Mouse (Mus musculus): ENCODE measurements around the gene Pomc. TPM values are rescaled to one million over a fixed set of nuclear protein-coding genes. Genes with fewer than 3 reads are reported as not detected.

Gene Pomc
- polyA plus RNA-seq, 1 experiment from 2014 or later, result 9.3 TPM

- H3K27ac ChIP-seq, result no peak overlapping the region
- peaks cover 61% of the 10 kb centered on the region for H3K36me3 ChIP-seq
- H3K9ac ChIP-seq (replicated peaks), result no peak overlapping the region; the same call in 1 of the 2 replicates
- peaks cover 12% of the 10 kb centered on the region for H3K4me1 ChIP-seq (replicated peaks)
- H3K27me3 ChIP-seq, result peaks cover 5% of the 10 kb centered on the region; the same call in 1 of the 2 replicates
- peak overlapping the region; percentile 71 for H3K4me2 ChIP-seq (replicated peaks)
- H3K4me3 ChIP-seq (replicated peaks), result peak overlapping the region; percentile 38
- WGBS, result 64% methylated on average over 1 of the region's 1 CpGs
- no peaks in the 10 kb centered on the region for H3K9me3 ChIP-seq
- no peak for ATAC-seq
These were observed 26.2 kb downstream of the Pomc start for GRCm38 (mm10) chr12:3980991-3981349.

DNA sequence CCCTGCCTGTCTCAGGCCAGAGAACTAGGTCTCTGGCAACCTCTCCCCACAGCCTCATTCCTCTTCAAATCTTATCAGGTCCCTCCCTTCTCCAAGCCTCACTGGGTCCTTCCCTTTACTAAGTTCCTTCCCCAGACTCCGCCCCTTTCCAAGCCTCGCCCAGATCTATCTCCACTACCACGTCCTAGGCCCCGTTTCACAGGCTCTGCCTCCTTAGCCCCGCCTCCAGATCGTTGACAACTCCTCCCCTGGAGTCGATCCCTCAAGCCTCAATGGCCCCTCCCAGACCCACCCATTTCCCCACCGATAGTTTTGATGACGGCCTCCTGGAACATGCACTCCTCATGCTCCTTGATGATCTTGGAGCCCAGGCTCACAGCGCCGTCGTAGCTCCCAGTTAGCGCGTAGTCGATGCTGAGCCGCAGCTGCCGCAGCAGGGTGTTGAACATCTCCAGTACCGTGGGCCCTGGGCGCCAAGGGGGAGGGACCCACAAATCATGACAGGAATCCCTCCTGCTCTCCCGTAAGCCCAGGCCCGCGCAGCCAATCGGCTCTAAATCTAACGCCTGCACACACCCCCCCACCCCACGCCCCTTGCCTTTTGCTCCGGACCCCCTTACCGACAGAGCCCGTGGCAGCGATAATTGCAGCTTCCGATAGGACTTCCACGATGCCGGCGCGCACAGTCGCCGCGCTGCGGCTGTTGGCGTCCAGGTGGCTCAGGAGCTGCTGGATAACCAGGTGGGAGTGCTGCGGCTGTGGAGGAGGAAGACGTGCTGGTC lies 26.8 kb downstream of the Pomc start:
- H3K4me1 ChIP-seq (replicated peaks), result peaks cover 12% of the 10 kb centered on the region
- H3K9ac ChIP-seq (replicated peaks), result peak overlapping the region; percentile 59
- no peak overlapping the region for H3K27ac ChIP-seq
- under 1% methylated on average over 35 of the region's 41 CpGs for WGBS
- H3K36me3 ChIP-seq, result peaks cover 55% of the 10 kb centered on the region
- H3K4me2 ChIP-seq (replicated peaks), result peak overlapping the region; percentile 71
- no peaks in the 10 kb centered on the region for H3K9me3 ChIP-seq
- H3K4me3 ChIP-seq (replicated peaks), result peak overlapping the region; percentile 38
- peaks cover 5% of the 10 kb centered on the region; the same call in 1 of the 2 replicates for H3K27me3 ChIP-seq
- peak; percentile 84 for ATAC-seq

DNA sequence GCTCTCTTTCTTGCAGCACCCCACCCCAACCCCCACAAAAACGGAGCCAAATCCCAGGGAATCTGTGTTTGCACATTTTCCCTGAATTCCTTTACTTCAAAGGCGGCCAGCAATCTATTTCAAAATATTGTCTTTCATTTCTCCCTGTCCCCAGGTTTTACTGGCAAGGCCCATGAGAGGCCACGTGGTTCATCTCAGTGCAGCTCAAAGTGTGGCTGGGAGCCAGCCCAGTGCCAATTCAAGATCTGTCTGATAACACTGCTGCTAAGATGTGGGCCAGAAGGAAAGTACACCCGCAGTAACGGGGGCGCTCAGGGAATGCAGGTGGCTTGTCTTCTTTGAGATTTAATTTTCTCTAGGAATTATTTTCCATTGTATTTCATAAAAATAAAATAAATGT lies 27.5 kb downstream of the Pomc start:
- H3K36me3 ChIP-seq, result peaks cover 48% of the 10 kb centered on the region
- WGBS, result 21% methylated on average over 6 of the region's 6 CpGs
- H3K9ac ChIP-seq (replicated peaks), result peak overlapping the region; percentile 59; the same call in 1 of the 2 replicates
- H3K27ac ChIP-seq, result no peak overlapping the region
- no peaks in the 10 kb centered on the region for H3K9me3 ChIP-seq
- peaks cover 12% of the 10 kb centered on the region for H3K4me1 ChIP-seq (replicated peaks)
- H3K4me3 ChIP-seq (replicated peaks), result peak overlapping the region; percentile 38
- no peak for ATAC-seq
- peak overlapping the region; percentile 71 for H3K4me2 ChIP-seq (replicated peaks)
- H3K27me3 ChIP-seq, result peaks cover 5% of the 10 kb centered on the region; the same call in 1 of the 2 replicates

GRCm38 (mm10) chr12:3983736-3984135 lies 29.0 kb downstream of the Pomc start:
- H3K4me3 ChIP-seq (replicated peaks), result no peak overlapping the region
- H3K27me3 ChIP-seq, result peaks cover 5% of the 10 kb centered on the region; the same call in 1 of the 2 replicates
- no peak overlapping the region for H3K4me2 ChIP-seq (replicated peaks)
- ATAC-seq, result no peak
- 0% methylated on average over 1 of the region's 1 CpGs for WGBS
- no peak overlapping the region for H3K27ac ChIP-seq
- H3K9ac ChIP-seq (replicated peaks), result no peak overlapping the region
- peaks cover 12% of the 10 kb centered on the region for H3K4me1 ChIP-seq (replicated peaks)
- peaks cover 33% of the 10 kb centered on the region for H3K36me3 ChIP-seq
- no peaks in the 10 kb centered on the region for H3K9me3 ChIP-seq

GRCm38 (mm10) chr12:3984446-3984845 lies 29.7 kb downstream of the Pomc start:
- Histone ChIP-seq H3K4me2 (replicated peaks) (no peak overlapping the region), H3K9me3 (no peaks in the 10 kb centered on the region), H3K9ac (replicated peaks) (no peak overlapping the region), H3K27me3 (peaks cover 5% of the 10 kb centered on the region; the same call in 1 of the 2 replicates), H3K27ac (no peak overlapping the region), H3K36me3 (peaks cover 30% of the 10 kb centered on the region), H3K4me3 (replicated peaks) (no peak overlapping the region), H3K4me1 (replicated peaks) (peaks cover 12% of the 10 kb centered on the region)
- WGBS, result 83% methylated on average over 9 of the region's 9 CpGs
- no peak for ATAC-seq

GRCm38 (mm10) chr12:3989943-3990342 lies 35.2 kb downstream of the Pomc start:
- WGBS, result 51% methylated on average over 2 of the region's 2 CpGs
- Histone ChIP-seq H3K4me3 (replicated peaks) (no peak overlapping the region), H3K4me2 (replicated peaks) (no peak overlapping the region), H3K36me3 (peaks cover 31% of the 10 kb centered on the region), H3K27ac (peak overlapping the region; percentile 58; the same call in 1 of the 2 replicates), H3K27me3 (no peaks in the 10 kb centered on the region), H3K4me1 (replicated peaks) (peaks cover 15% of the 10 kb centered on the region), H3K9me3 (no peaks in the 10 kb centered on the region), H3K9ac (replicated peaks) (no peak overlapping the region)
- ATAC-seq, result no peak

GRCm38 (mm10) chr12:3991047-3991446 lies 36.3 kb downstream of the Pomc start:
- no peak overlapping the region for H3K9ac ChIP-seq (replicated peaks)
- 83% methylated on average over 3 of the region's 3 CpGs for WGBS
- ATAC-seq, result no peak
- H3K4me1 ChIP-seq (replicated peaks), result peaks cover 15% of the 10 kb centered on the region
- peaks cover 30% of the 10 kb centered on the region for H3K36me3 ChIP-seq
- H3K9me3 ChIP-seq, result no peaks in the 10 kb centered on the region
- no peaks in the 10 kb centered on the region for H3K27me3 ChIP-seq
- no peak overlapping the region for H3K4me2 ChIP-seq (replicated peaks)
- H3K27ac ChIP-seq, result no peak overlapping the region
- no peak overlapping the region for H3K4me3 ChIP-seq (replicated peaks)

DNA sequence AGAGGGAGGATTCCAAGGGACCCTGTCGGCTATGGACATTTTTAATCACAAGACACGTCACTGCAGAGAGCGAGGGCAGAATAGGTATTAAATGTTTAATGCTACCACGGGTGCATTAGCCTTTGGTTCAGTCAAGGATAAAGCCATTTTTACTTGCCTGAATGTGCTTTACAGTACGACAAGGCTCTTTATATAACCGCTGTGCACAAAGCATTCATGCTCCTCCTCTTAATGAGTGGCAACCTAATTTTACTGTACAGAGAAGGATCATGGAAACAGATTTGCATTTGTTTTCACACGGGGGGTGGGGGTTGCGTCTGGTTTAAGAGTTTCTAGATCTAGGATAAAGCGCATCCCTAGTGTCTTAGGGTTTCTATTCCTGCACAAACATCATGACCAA lies 42.0 kb downstream of the Pomc start:
- Histone ChIP-seq H3K9me3 (no peaks in the 10 kb centered on the region), H3K27me3 (no peaks in the 10 kb centered on the region), H3K4me3 (replicated peaks) (no peak overlapping the region), H3K9ac (replicated peaks) (no peak overlapping the region), H3K36me3 (peaks cover 44% of the 10 kb centered on the region), H3K4me1 (replicated peaks) (no peaks in the 10 kb centered on the region), H3K27ac (no peak overlapping the region), H3K4me2 (replicated peaks) (no peak overlapping the region)
- ATAC-seq, result no peak
- 83% methylated on average over 9 of the region's 9 CpGs for WGBS

GRCm38 (mm10) chr12:4000406-4000805 lies 45.7 kb downstream of the Pomc start:
- H3K4me1 ChIP-seq (replicated peaks), result peaks cover 4% of the 10 kb centered on the region

GRCm38 (mm10) chr12:4004648-4005047 lies 49.9 kb downstream of the Pomc start:
- ATAC-seq, result no peak
- H3K36me3 ChIP-seq, result peaks cover 6% of the 10 kb centered on the region; the same call in 1 of the 2 replicates
- H3K9me3 ChIP-seq, result no peaks in the 10 kb centered on the region
- WGBS, result 7% methylated on average over 6 of the region's 6 CpGs
- no peak overlapping the region for H3K4me3 ChIP-seq (replicated peaks)
- H3K27ac ChIP-seq, result no peak overlapping the region
- H3K27me3 ChIP-seq, result no peaks in the 10 kb centered on the region
- peaks cover 39% of the 10 kb centered on the region for H3K4me1 ChIP-seq (replicated peaks)
- H3K9ac ChIP-seq (replicated peaks), result no peak overlapping the region
- no peak overlapping the region for H3K4me2 ChIP-seq (replicated peaks)

More at GRCm38 (mm10) chr12:4000406-4000805, 45.7 kb downstream of the Pomc start:
- Histone ChIP-seq H3K4me2 (replicated peaks) (no peak overlapping the region), H3K27me3 (no peaks in the 10 kb centered on the region), H3K9ac (replicated peaks) (no peak overlapping the region), H3K36me3 (peaks cover 25% of the 10 kb centered on the region), H3K9me3 (no peaks in the 10 kb centered on the region), H3K27ac (no peak overlapping the region), H3K4me3 (replicated peaks) (no peak overlapping the region)
- ATAC-seq, result no peak
- WGBS, result 96% methylated on average over 5 of the region's 5 CpGs

DNA sequence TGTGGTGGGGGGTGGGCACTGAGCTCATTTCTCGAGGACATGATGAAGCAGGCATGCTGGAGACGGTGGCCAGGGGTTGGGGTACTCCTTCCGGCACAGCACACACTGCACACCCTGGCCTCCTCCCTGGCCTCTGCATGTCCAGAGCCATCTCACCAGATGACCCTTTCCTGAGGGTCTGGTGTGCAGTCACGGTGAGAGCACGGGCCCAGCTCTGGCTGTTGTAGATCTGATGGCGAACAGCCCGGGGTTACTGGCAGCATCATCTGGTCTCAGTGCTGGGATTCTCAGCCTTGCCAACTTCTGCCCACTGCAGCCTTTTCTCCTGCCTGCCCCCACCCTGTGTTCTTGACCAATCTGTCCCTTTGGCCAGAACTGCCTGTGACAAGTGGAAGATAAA lies 51.3 kb downstream of the Pomc start:
- H3K4me2 ChIP-seq (replicated peaks), result no peak overlapping the region
- no peaks in the 10 kb centered on the region for H3K27me3 ChIP-seq
- H3K4me3 ChIP-seq (replicated peaks), result no peak overlapping the region
- H3K9me3 ChIP-seq, result no peaks in the 10 kb centered on the region
- H3K36me3 ChIP-seq, result no peaks in the 10 kb centered on the region
- WGBS, result 89% methylated on average over 7 of the region's 7 CpGs
- peak; percentile 40; the same call in 1 of the 2 replicates for ATAC-seq
- peaks cover 39% of the 10 kb centered on the region for H3K4me1 ChIP-seq (replicated peaks)
- H3K27ac ChIP-seq, result peak overlapping the region; percentile 25; the same call in 1 of the 2 replicates
- H3K9ac ChIP-seq (replicated peaks), result no peak overlapping the region

DNA sequence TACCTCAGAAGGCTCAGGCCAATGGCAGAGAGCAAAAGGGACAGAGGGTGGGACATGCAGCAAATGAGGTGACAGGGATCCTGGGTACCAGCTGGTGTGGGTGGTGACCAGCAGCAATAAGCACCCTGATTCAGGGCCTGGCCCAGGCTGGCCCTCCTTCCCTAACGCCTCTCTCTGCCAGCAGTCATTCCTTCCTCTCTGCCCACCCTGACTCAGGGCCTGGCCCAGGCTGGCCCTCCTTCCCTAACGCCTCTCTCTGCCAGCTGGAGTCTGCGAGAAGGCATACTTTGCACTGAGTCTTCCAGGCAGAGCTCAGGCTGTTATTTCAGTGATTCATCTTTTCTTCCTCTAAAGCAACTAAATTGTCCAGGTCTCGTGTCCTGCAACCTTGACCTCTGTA lies 52.4 kb downstream of the Pomc start:
- 57% methylated on average over 4 of the region's 4 CpGs for WGBS
- Histone ChIP-seq H3K27ac (peak overlapping the region; percentile 40; the same call in 1 of the 2 replicates), H3K36me3 (0 out of 2 replicates have a peak, but pooled peaks cover 4% of the 10 kb centered on the region), H3K27me3 (no peaks in the 10 kb centered on the region), H3K4me2 (replicated peaks) (no peak overlapping the region), H3K4me1 (replicated peaks) (peaks cover 39% of the 10 kb centered on the region), H3K4me3 (replicated peaks) (no peak overlapping the region), H3K9me3 (no peaks in the 10 kb centered on the region), H3K9ac (replicated peaks) (no peak overlapping the region)
- no peak; the same call in 1 of the 2 replicates for ATAC-seq
